Mouse (Mus musculus): ENCODE measurements at regions not wholly inside any gene's neighbourhood (a gene's known extent, or its start where the extent isn't known, plus 50 kb on each side); places are given as distances from the start of the nearest gene placed in this dataset.

- no peak for TF ChIP-seq CTCF (IDR thresholded peaks at IDR 0.05; ENCODE audit: borderline replicate concordance, insufficient read depth, low read length)
- TF ChIP-seq POLR2A (IDR thresholded peaks at IDR 0.05; ENCODE audit: low read depth, low read length), result no peak
Observed at GRCm38 (mm10) chr7:51221806-51222205, 289.0 kb upstream of the Ano5 start.

Measured in embryonic fibroblast, embryonic 13.5 days (primary cell).